21 mouse cellular contexts compared by ENCODE assay signal in the genomic region with DNA sequence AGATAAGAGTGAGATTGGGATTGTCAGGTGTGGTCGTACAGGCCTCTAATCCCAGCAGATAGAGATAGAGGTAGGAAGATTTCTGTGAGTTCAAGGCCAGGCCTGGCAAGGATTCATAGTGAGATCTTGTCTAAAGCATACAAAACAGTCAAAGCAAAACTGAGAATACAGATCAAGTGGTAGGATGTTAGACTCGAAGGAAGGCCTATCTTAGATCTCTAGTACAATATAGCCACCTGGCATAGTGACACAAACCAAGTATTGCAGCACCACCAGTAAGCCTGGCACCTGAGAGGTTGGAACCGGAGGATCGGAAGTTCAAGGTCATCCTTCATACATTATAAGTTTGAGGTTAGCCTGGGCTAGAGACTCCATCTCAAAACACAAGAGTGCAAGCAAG. TPM values are rescaled to one million over a fixed set of nuclear protein-coding genes. Genes with fewer than 3 reads are reported as not detected.
DNase-seq lines count a peak whose midpoint lies in the region; ATAC-seq and TF ChIP-seq lines count a peak whose summit lies in the region.
"Had no signal": no experiment of that assay in that cellular context is flagged by ENCODE, and none has a peak within 500 bp of the region (broad histone marks: within the 10 kb centered on the region; RNA-seq: fewer than 3 reads in every experiment).

No protein-coding gene starts in this region.

- 93% methylated on average over 4 of the region's 4 CpGs for WGBS in intestine, embryonic 14.5 days
- 84% methylated on average over 4 of the region's 4 CpGs for WGBS in intestine, embryonic 16.5 days
- 82% methylated on average over 4 of the region's 4 CpGs for WGBS in liver, postnatal 0 days (ENCODE audit: insufficient replicate concordance)

- no peaks in the 10 kb centered on the region for H3K9me3 ChIP-seq in intestine, embryonic 14.5 days (ENCODE audit: control insufficient read depth, low read length)
- H3K9me3 ChIP-seq in intestine, embryonic 16.5 days (ENCODE audit: control insufficient read depth, low read length): no peaks in the 10 kb centered on the region
- H3K9me3 ChIP-seq in CH12.LX (replicated peaks; ENCODE audit: low read length): no peaks in the 10 kb centered on the region
- H3K9me3 ChIP-seq in liver, postnatal 0 days (ENCODE audit: low read length): no peaks in the 10 kb centered on the region
- H3K9me3 ChIP-seq: heart, embryonic 10.5 days; heart, embryonic 13.5 days; hindbrain, embryonic 12.5 days; hindbrain, embryonic 15.5 days had no signal

- TF ChIP-seq EP300 in CH12.LX (IDR thresholded peaks at IDR 0.05; ENCODE audit: low read length): peak; percentile 87
- no peak for TF ChIP-seq EP300 in liver, postnatal 0 days (IDR thresholded peaks at IDR 0.05; ENCODE audit: low read depth)

- TF ChIP-seq RAD21 in CH12.LX (IDR thresholded peaks at IDR 0.05; ENCODE audit: low read depth, low read length): no peak

- peaks cover 7% of the 10 kb centered on the region for H3K4me1 ChIP-seq in intestine, embryonic 14.5 days (replicated peaks; ENCODE audit: control insufficient read depth, insufficient read depth, low read length)
- H3K4me1 ChIP-seq in intestine, embryonic 16.5 days (ENCODE audit: control insufficient read depth, insufficient read depth, low read length): no peaks in the 10 kb centered on the region
- peaks cover 13 to 45% of the 10 kb centered on the region in 2 experiments for H3K4me1 ChIP-seq in CH12.LX (ENCODE audit: control insufficient read depth in 1 of 2, insufficient read depth in 2 of 2)
- peaks cover 37% of the 10 kb centered on the region for H3K4me1 ChIP-seq in liver, postnatal 0 days (ENCODE audit: insufficient read depth)

- peak; percentile 2 for DNase-seq in intestine, embryonic 14.5 days (ENCODE audit: low spot score)
- DNase-seq in CH12.LX (ENCODE audit: extremely low read depth): no peak
- peak; percentile 59 for DNase-seq in induced T-regulatory cell, adult 2 months (ENCODE audit: low read depth)
- no peak for DNase-seq in left cerebral cortex, postnatal 14 days (ENCODE audit: low spot score in 2 of 2)
- no peak for DNase-seq in liver, postnatal 0 days
- no peak for DNase-seq in ovary, postnatal 14 days (ENCODE audit: low spot score)
- DNase-seq: adrenal gland, postnatal 10 days; adrenal gland, postnatal 36 days; cerebellum, adult 18-20 months; cerebellum, adult 9-10 months; cerebellum, postnatal 14 days; gastrocnemius, postnatal 14 days; heart, adult 2 months; kidney, adult 11 months; kidney, adult 8-10 months had no signal

- no peak overlapping the region for H3K27ac ChIP-seq in intestine, embryonic 14.5 days (ENCODE audit: low read depth)
- no peak overlapping the region for H3K27ac ChIP-seq in intestine, embryonic 16.5 days (ENCODE audit: low read length)
- no peak overlapping the region; the same call in none of the 2 replicates for H3K27ac ChIP-seq in CH12.LX (ENCODE audit: insufficient read depth, low read depth)
- H3K27ac ChIP-seq in liver, postnatal 0 days (ENCODE audit: low read depth): no peak overlapping the region
- H3K27ac ChIP-seq: heart, adult 2 months; heart, embryonic 10.5 days; heart, embryonic 13.5 days; hindbrain, embryonic 12.5 days; hindbrain, embryonic 15.5 days had no signal

- intact Hi-C loops in left cerebral cortex, postnatal 14 days (cut with DNase I): no loop called here

- dilution Hi-C loops in CH12.LX (cut with MboI; ENCODE audit: extremely low pct_ligation_motif_present, extremely low pct_unique_long_range_greater_than_20kb, low sequenced_read_pairs): no loop called here

- no peak for ATAC-seq in intestine, embryonic 14.5 days (replicated peaks; ENCODE audit: low FRiP score, low TSS enrichment, low read depth)
- no peak for ATAC-seq in intestine, embryonic 16.5 days
- ATAC-seq in liver, postnatal 0 days: no peak
- ATAC-seq: forebrain, embryonic 14.5 days had no signal

- no peak overlapping the region for H3K4me2 ChIP-seq in intestine, embryonic 14.5 days (ENCODE audit: low read length)
- no peak overlapping the region for H3K4me2 ChIP-seq in intestine, embryonic 16.5 days (ENCODE audit: low read depth, low read length)
- H3K4me2 ChIP-seq in CH12.LX (ENCODE audit: insufficient read depth, low read depth, poor library complexity, severe bottlenecking): no peak overlapping the region
- no peak overlapping the region for H3K4me2 ChIP-seq in liver, postnatal 0 days (ENCODE audit: low read depth, low read length)
- H3K4me2 ChIP-seq: heart, embryonic 13.5 days; hindbrain, embryonic 12.5 days; hindbrain, embryonic 15.5 days had no signal

- no peak overlapping the region for H3K4me3 ChIP-seq in intestine, embryonic 14.5 days (ENCODE audit: low read depth, low read length)
- no peak overlapping the region for H3K4me3 ChIP-seq in intestine, embryonic 16.5 days (ENCODE audit: low read length)
- H3K4me3 ChIP-seq in CH12.LX (replicated peaks in 1 of 3; ENCODE audit: low read depth in 2 of 3, low read length in 2 of 3, poor library complexity in 1 of 3): no peak overlapping the region
- H3K4me3 ChIP-seq in liver, postnatal 0 days (ENCODE audit: low read depth, low read length): no peak overlapping the region
- H3K4me3 ChIP-seq: heart, adult 2 months; heart, embryonic 10.5 days; heart, embryonic 13.5 days; hindbrain, embryonic 12.5 days; hindbrain, embryonic 15.5 days had no signal

- no peak for TF ChIP-seq CTCF in CH12.LX (conservative IDR thresholded peaks at IDR 0.05 in 1 of 2, IDR thresholded peaks at IDR 0.05 in 1 of 2; ENCODE audit: low read depth in 2 of 2, low read length in 2 of 2)
- no peak for TF ChIP-seq CTCF in liver, postnatal 0 days (IDR thresholded peaks at IDR 0.05; ENCODE audit: low read depth)

- H3K36me3 ChIP-seq in intestine, embryonic 14.5 days (ENCODE audit: control insufficient read depth, insufficient read depth, low read length): no peaks in the 10 kb centered on the region
- H3K36me3 ChIP-seq in intestine, embryonic 16.5 days (ENCODE audit: control insufficient read depth, insufficient read depth, low read length): no peaks in the 10 kb centered on the region
- peaks cover 0 to 2% of the 10 kb centered on the region in 2 experiments for H3K36me3 ChIP-seq in CH12.LX (replicated peaks in 1 of 2; ENCODE audit: control insufficient read depth in 1 of 2, insufficient read depth in 1 of 2, low read length in 1 of 2)
- no peaks in the 10 kb centered on the region for H3K36me3 ChIP-seq in liver, postnatal 0 days (replicated peaks; ENCODE audit: insufficient read depth, low read length)
- H3K36me3 ChIP-seq: heart, embryonic 10.5 days; heart, embryonic 13.5 days; hindbrain, embryonic 12.5 days; hindbrain, embryonic 15.5 days had no signal

- no peak overlapping the region for H3K9ac ChIP-seq in intestine, embryonic 14.5 days (ENCODE audit: low read length)
- H3K9ac ChIP-seq in intestine, embryonic 16.5 days (ENCODE audit: low read depth, low read length): no peak overlapping the region
- 0 out of 2 replicates have a peak overlapping the region, but pooled peaks have one; percentile 25 for H3K9ac ChIP-seq in CH12.LX (ENCODE audit: insufficient read depth, low read depth)
- no peak overlapping the region for H3K9ac ChIP-seq in liver, postnatal 0 days (replicated peaks)
- H3K9ac ChIP-seq: heart, embryonic 13.5 days; hindbrain, embryonic 12.5 days; hindbrain, embryonic 15.5 days had no signal

- in situ Hi-C loops in CH12.LX (cut with MboI; ENCODE audit: low pct_ligation_motif_present, low pct_unique_long_range_greater_than_20kb, low sequenced_read_pairs): no loop called here

- H3K79me2 ChIP-seq in CH12.LX (replicated peaks; ENCODE audit: control insufficient read depth, extremely low read depth, insufficient read depth, poor library complexity, severe bottlenecking): peaks cover 4% of the 10 kb centered on the region; the same call in 1 of the 2 replicates

- TF ChIP-seq POLR2A in CH12.LX (IDR thresholded peaks at IDR 0.05; ENCODE audit: low read depth, low read length): no peak

- H3K27me3 ChIP-seq in intestine, embryonic 14.5 days (replicated peaks; ENCODE audit: control insufficient read depth, insufficient read depth, low read length): no peaks in the 10 kb centered on the region
- H3K27me3 ChIP-seq in intestine, embryonic 16.5 days (replicated peaks; ENCODE audit: control insufficient read depth, insufficient read depth, low read length): no peaks in the 10 kb centered on the region
- H3K27me3 ChIP-seq in CH12.LX (replicated peaks): no peaks in the 10 kb centered on the region
- no peaks in the 10 kb centered on the region for H3K27me3 ChIP-seq in liver, postnatal 0 days (ENCODE audit: insufficient read depth, low read length)
- H3K27me3 ChIP-seq: heart, embryonic 13.5 days; hindbrain, embryonic 12.5 days; hindbrain, embryonic 15.5 days had no signal

TF ChIP-seq in CH12.LX, 34 proteins besides CTCF, POLR2A, EP300 and RAD21 (continues in another document):
- TF ChIP-seq NELFE (IDR thresholded peaks at IDR 0.05; ENCODE audit: low read depth, low read length) (no peak), PAX5 (IDR thresholded peaks at IDR 0.05; ENCODE audit: low read length) (no peak), RCOR1 (conservative IDR thresholded peaks at IDR 0.05; ENCODE audit: low read depth, low read length) (peak; percentile 90; the same call in 1 of the 2 replicates), IRF4 (IDR thresholded peaks at IDR 0.05; ENCODE audit: low read depth, low read length) (peak; percentile 86), ZKSCAN1 (IDR thresholded peaks at IDR 0.05; ENCODE audit: borderline replicate concordance, low read depth, low read length) (no peak), CHD2 (IDR thresholded peaks at IDR 0.05; ENCODE audit: low read length) (0 out of 2 replicates have a peak, but pooled peaks have one; percentile 33), BHLHE40 (IDR thresholded peaks at IDR 0.05; ENCODE audit: low read depth, low read length) (peak; percentile 25; the same call in 1 of the 2 replicates), JUN (IDR thresholded peaks at IDR 0.05; ENCODE audit: insufficient read depth, low read depth, low read length) (peak; percentile 52), HCFC1 (IDR thresholded peaks at IDR 0.05; ENCODE audit: low read depth, low read length) (no peak; the same call in 1 of the 2 replicates), MYC (IDR thresholded peaks at IDR 0.05; ENCODE audit: low read depth, low read length) (0 out of 2 replicates have a peak, but pooled peaks have one; percentile 24), MEF2A (IDR thresholded peaks at IDR 0.05; ENCODE audit: borderline replicate concordance, low read depth, low read length) (peak; percentile 26; the same call in 1 of the 2 replicates), SMC3 (IDR thresholded peaks at IDR 0.05; ENCODE audit: low read depth, low read length) (peak; percentile 11; the same call in 1 of the 2 replicates)

RNA-seq across cellular contexts. Expression of a gene that starts 15.8 kb away (rescaled TPM):
- polyA plus RNA-seq in intestine, embryonic 14.5 days (2014; fragmentation: Nextera tagmentation; extraction: Ambion mirVana): 24.5 and 25.0 TPM in 2 replicates
- 17.8 and 17.9 TPM in 2 replicates for polyA plus RNA-seq in intestine, embryonic 16.5 days (2015; fragmentation: Nextera tagmentation; extraction: Ambion mirVana)
- total RNA-seq in CH12.LX (2012; rRNA removed): 4.2 and 5.6 TPM in 2 replicates
- total RNA-seq in CH12.LX (2014; rRNA removed): 6.5 and 7.8 TPM in 2 replicates
- polyA plus RNA-seq in CH12.LX (2012; ENCODE audit: insufficient read length, low read depth): 14.2 and 25.4 TPM in 2 replicates
- 10 to 100 TPM; 42.3 to 47.3 TPM for total RNA-seq in left cerebral cortex, postnatal 14 days (2021)
- polyA plus RNA-seq in liver, postnatal 0 days (2015; fragmentation: Nextera tagmentation; extraction: Ambion mirVana): 8.3 and 9.0 TPM in 2 replicates

Comparison
In these comparisons a context has a peak if more than half of its experiments do, and no peak if none do; other contexts are left out.
1. DNase-seq: peak in intestine, embryonic 14.5 days (single experiment) and induced T-regulatory cell, adult 2 months (single experiment); none in CH12.LX (single experiment), left cerebral cortex, postnatal 14 days (0 of 2), liver, postnatal 0 days (single experiment) and ovary, postnatal 14 days (single experiment).